Mouse (Mus musculus) gastrocnemius, adult 2 months (tissue): ENCODE measurements at regions not wholly inside any gene's neighbourhood (a gene's known extent, or its start where the extent isn't known, plus 50 kb on each side); places are given as distances from the start of the nearest gene placed in this dataset.
A peak's percentile ranks its signal among the peaks of the same experiment; 100 is the strongest.

Experiments used
- DNase-seq: peaks from one replicate; pipeline ENCODE4 v3.0.0; 2022
- H3K27ac ChIP-seq: fragments of 200-600 bp; 2 replicates; pipeline ENCODE4 v1.8.1; 2022; ENCODE audit warnings: mild to moderate bottlenecking
- H3K4me3 ChIP-seq: fragments of 200-600 bp; 2 replicates; pipeline ENCODE4 v1.8.1; 2022; ENCODE audit warnings: mild to moderate bottlenecking, moderate library complexity
- CTCF ChIP-seq: fragments of 200-600 bp; IDR thresholded peaks from 2 replicates; pipeline ENCODE4 v1.8.1; 2022; ENCODE audit warnings: antibody characterized with exemption, mild to moderate bottlenecking, moderate library complexity
- intact Hi-C: fragments of 180-260 bp; cut with DNase I; formaldehyde crosslinking; loops from one replicate; pipeline ENCODE4 v1.15.1; 2025

DNA sequence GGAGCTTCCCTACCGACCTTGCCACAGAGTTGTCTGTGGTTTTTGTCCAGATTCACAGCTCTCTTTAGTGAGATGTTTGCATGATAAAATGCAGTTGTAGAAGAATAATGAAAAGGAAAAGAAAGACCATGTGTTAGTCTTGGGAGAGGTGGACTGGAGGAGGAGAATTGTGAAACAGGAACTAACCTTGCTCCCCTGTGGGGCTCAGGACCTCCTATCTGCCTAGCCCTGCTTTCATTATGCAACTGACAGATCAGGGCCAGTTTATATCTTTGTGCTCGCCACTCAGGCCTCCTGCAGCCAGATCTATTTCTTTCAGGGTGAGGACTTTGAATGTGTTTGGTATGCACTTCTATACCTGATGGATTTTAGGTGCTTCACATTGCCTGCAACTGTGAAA, 140.4 kb downstream of the Ankrd50 start:
- intact Hi-C loops, result no loop called here
- no peak for TF ChIP-seq CTCF
- DNase-seq, result no peak

DNA sequence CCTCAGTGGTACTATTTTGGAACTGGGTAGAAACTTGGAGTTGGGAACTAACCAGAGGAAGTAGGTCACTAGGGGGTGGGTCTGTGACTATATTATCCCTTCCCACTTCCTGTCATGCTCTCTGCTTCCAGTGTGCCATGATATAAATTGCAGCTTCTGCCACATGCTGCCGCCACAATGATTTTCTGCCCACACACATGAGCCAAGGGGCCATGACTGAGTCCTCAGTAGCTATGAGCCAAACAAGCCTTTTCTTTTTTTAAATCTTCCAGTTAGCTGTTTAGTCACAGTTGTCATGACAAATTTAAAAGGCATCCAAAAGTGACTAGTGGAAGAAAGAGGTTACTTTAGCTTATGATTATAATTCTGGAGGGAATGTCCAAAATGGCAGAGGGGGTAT, 143.0 kb downstream of the Ankrd50 start:
- Histone ChIP-seq H3K27ac (no peak overlapping the region), H3K4me3 (no peak overlapping the region)
- intact Hi-C loops, result no loop called here
- no peak for DNase-seq
- TF ChIP-seq CTCF, result no peak

More for the DNA sequence above, 140.4 kb downstream of the Ankrd50 start:
- no peak overlapping the region for H3K4me3 ChIP-seq
- no peak overlapping the region for H3K27ac ChIP-seq

DNA sequence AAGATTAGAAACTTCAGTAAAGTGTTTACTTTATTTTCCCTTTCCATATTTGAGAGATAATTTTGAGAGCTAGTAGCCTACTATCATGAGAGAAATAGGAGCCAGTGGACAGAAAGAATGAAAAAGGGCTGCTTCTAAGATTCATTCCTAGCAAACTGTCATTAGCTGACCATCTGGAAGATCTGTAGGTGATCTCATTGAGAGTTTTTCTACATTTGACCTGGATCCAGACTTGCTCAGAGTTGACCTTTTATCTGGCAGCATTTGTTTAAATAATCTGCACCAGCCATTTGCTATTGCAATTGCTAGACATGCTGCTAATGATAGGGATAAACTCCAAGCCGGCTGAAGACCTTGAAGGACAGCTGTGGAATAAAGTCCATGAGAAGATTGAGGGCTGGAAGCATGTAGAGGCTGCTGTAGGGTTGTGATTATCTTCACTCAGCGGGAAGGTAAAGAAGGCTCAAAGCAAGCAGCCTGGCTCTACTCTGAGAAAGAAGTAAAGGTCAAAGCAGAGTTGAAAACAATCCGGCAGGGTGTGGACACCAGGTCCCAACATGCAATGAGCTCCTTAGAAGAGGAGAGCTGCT, 151.2 kb downstream of the Ankrd50 start:
- no peak for DNase-seq
- TF ChIP-seq CTCF, result no peak
- Histone ChIP-seq H3K27ac (no peak overlapping the region), H3K4me3 (no peak overlapping the region)
- intact Hi-C loops, result no loop called here

DNA sequence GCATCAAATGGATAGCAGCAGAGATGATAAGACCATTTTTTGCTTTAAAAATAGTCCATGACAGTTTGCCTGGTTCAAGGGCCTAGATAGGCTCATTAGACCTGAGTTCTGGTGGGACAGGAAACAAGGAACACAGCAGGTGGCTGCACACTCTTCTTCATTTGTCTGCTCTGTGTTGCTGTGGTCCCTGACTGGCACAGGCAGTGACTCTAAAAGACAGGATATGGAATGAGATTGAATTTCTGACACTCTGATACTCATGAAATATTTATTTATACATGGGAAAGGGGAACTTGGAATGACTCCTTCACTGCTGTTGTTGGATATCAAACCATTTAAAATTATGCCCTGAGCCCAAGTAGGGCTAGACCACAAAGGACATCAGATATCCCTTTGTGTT, 153.5 kb downstream of the Ankrd50 start:
- Histone ChIP-seq H3K4me3 (no peak overlapping the region), H3K27ac (no peak overlapping the region)
- intact Hi-C loops, result no loop called here
- TF ChIP-seq CTCF, result no peak
- DNase-seq, result no peak

DNA sequence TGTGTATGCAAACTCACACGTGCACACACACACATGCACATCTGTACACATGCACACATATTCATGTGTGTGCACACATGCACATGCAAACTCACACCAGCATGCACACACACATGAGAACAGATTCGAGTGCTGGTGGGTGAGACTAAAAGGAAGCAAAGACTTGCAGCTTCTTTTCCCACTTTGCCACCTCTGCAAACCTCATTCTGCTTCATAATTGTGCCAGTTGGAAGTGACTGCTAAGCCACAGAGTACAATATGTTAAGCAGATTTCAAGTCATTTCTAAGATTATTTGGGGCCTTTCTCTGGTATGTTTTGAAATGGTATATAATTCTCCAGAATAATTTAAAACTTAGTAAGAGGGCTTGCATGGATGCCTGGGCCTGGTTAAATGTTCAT, 157.4 kb downstream of the Ankrd50 start:
- intact Hi-C loops, result no loop called here
- Histone ChIP-seq H3K27ac (no peak overlapping the region), H3K4me3 (no peak overlapping the region)
- no peak for TF ChIP-seq CTCF
- no peak for DNase-seq

DNA sequence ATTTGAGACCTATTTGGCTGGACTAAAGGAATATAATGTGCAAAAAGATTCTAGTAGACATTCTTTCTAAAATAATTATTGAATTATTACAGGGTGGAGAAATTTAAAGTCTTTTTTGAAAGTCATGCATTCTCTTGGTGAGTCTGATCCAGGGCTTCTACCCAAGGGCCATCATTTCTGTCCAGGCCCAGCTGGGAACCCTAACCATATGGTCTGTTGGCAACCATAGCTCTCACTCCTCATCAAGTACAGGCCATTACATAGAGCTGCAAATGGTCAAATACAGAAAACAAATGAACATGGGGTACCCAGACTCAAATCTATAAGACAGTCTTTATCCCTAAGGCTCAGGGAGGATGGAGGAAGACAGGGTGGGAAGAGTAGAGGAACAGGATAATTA, 158.4 kb downstream of the Ankrd50 start:
- Histone ChIP-seq H3K4me3 (no peak overlapping the region), H3K27ac (no peak overlapping the region)
- no peak for DNase-seq
- no peak for TF ChIP-seq CTCF
- intact Hi-C loops, result no loop called here

DNA sequence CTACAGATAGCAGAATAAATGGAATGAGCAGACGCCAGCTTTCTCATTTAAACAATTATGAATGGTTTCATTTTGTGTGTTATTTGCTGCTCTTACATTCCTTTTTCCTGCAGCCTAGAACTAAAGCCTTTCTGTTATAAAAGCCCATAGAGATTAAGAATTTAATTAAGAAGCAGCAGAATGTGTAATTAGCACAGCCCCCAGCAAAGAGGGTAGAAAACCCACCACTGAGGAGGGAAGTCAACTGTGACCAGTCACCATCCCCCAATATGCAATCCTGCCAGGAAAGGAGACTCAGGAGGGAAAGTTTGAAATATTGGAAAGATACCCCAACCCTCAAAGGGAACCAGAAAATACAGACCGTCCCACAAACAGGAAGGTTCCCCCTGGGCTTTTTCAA, 160.0 kb downstream of the Ankrd50 start:
- no peak overlapping the region for H3K27ac ChIP-seq
- DNase-seq, result no peak
- no peak overlapping the region for H3K4me3 ChIP-seq
- intact Hi-C loops, result no loop called here
- TF ChIP-seq CTCF, result no peak

DNA sequence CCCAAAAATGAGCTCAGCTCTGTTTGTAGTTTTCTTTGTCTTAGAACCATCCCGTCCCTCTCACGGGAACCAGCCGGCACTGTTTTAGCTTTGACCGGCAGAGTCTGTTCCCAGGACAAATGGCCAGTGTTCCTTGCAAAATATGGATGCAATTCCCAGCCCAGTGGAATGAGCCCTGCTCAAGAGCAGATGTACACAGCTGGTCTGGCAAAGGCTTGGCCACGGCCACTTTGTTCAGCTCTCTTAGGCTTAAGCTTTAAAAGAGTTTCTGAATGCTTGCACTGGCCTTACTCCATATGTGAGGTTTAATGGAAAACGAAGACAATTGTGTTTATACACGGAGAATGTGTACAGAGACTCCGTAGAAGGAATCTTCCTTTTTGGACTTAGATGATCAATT, 162.2 kb downstream of the Ankrd50 start:
- peak; percentile 54 for DNase-seq
- intact Hi-C loops, result no loop called here
- H3K4me3 ChIP-seq, result no peak overlapping the region
- no peak overlapping the region for H3K27ac ChIP-seq
- TF ChIP-seq CTCF, result no peak

DNA sequence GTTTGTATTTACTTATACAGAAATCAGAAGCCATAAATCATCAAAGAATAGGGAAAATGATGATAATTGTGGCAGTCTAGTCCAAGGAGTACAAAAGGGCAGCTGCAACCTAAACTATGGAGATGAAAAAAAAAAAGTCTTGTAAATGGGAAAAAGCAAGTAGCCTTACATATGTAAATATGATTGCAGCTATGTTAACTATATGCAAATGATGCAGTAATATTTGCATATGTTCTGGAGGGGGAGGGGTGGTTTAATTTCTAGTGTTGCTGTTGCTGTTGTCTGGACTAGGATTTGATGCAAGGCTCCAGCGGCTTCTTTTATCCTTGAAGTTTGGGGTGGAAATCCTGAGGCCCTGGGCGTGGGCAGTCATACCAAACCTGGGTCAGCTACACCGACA, 163.0 kb downstream of the Ankrd50 start:
- H3K27ac ChIP-seq, result no peak overlapping the region
- intact Hi-C loops, result no loop called here

DNA sequence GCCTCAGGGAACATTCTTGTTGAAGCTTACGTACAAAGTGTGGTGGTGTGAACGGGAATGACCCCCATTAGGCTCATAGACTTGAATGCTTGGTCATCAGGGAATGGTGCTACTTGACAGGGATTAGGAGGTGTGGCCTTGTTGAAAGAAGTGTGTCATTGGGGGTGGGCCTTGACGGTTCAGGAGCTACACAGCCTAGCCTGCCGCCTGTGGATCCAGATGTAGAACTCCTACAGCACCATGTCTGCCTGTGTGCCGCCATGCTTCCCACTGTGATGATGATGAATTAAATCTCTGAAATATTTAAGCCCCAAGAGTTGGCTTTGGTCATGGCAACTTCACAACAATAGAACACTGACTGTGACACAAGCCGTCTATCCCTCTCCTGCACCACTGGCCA, 163.6 kb downstream of the Ankrd50 start:
- intact Hi-C loops, result no loop called here
- DNase-seq, result no peak
- no peak for TF ChIP-seq CTCF
- no peak overlapping the region for H3K27ac ChIP-seq
- no peak overlapping the region for H3K4me3 ChIP-seq

More for the DNA sequence above, 163.0 kb downstream of the Ankrd50 start:
- no peak for TF ChIP-seq CTCF
- no peak overlapping the region for H3K4me3 ChIP-seq
- no peak for DNase-seq

DNA sequence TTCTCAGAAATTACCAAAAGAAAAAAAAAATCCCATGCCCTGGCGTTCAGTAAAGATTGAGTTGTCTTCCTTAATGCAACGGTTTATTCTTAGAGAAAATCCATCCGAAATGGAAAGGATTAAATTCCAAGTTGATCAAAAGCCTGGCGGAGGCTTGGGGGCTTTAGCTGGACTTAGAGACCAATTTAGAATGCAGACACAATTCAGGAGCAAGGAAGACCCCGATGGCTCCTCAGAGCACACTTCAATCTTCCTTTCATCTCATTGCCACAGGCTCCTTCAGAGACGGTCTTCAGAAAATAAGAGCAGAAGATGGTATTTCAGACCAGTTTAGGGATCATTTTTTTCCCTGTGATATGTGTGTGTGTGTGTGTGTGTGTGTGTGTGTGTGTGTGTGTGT, 171.8 kb downstream of the Ankrd50 start:
- intact Hi-C loops, result no loop called here
- no peak for DNase-seq
- Histone ChIP-seq H3K4me3 (no peak overlapping the region), H3K27ac (0 out of 2 replicates have a peak overlapping the region, but pooled peaks have one; percentile 6)
- TF ChIP-seq CTCF, result no peak

DNA sequence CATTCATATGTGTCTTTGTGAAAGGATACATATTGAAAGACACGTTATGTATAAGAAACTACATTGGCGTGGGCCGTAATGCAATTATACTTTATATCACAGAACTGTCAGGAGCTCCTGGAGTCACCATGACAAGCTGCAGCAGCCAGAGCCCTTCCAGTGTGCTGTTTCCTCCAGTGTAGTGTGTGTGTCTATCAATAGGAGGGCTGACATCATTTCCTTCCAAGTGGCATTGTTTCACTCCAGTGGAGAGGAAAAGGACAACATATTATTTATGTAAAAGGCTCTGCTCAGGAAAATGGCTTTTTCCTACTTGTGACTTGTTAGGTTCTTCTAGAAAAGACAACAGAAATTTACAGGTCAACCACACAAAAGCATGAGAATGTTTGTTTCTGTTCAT, 172.5 kb downstream of the Ankrd50 start:
- intact Hi-C loops, result no loop called here
- peak overlapping the region; percentile 57; the same call in 1 of the 2 replicates for H3K27ac ChIP-seq

DNA sequence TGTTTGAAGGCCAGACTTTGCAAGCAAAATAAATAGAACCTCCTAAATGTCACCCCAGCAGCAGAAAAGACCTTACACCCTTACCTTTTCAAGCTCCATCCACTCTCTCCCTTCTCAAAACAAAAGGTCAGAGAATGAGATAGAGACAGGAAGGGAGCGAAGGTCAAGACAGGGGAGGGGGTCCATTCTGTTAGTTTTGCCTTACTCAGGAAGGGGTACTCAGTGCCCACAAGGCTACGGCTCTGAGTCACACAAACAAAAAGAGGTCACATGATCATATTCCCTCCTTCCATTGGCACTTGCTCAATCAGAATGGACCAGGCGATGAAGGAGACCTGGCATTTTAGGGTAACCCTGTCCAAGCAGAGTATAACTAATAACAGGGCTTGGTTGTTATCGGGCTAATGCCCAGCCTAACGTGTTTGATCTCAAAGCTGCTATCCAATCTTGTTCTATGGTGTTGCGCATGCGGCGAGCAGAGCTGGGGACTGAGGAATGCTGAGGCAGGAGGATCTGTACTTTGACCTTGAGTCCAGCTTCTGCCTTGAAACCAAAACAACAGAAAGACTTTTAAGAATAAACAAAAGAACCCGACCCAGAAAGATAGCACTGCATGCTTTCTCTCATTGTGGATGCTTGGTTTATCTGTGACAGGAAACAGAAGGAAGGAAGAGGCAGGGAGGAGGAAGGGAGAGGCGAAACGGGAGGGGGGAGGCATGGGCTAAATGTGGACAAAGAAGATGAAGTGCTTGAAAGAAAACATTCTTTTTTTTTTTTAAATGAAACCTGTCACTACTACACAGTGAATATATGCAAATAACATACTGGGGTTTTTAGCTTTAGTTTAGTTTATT, 184.5 kb downstream of the Ankrd50 start:
- H3K4me3 ChIP-seq, result no peak overlapping the region
- H3K27ac ChIP-seq, result no peak overlapping the region
- no peak for DNase-seq
- no peak for TF ChIP-seq CTCF
- intact Hi-C loops, result no loop called here

More for the DNA sequence above, 172.5 kb downstream of the Ankrd50 start:
- no peak for TF ChIP-seq CTCF
- DNase-seq, result no peak
- H3K4me3 ChIP-seq, result no peak overlapping the region
